Mouse (Mus musculus) stomach, postnatal 0 days (tissue): Measurements from ENCODE around the gene Ndufa9.

Source experiments
- CTCF ChIP-seq: IDR thresholded peaks from 2 replicates; pipeline ENCODE4 v1.5.1; 2016; ENCODE audit warnings: antibody characterized with exemption, low read depth, mild to moderate bottlenecking, moderate library complexity
- EP300 ChIP-seq: optimal IDR thresholded peaks from 2 replicates; pipeline ENCODE3; 2016; ENCODE audit warnings: antibody characterized with exemption

DNA sequence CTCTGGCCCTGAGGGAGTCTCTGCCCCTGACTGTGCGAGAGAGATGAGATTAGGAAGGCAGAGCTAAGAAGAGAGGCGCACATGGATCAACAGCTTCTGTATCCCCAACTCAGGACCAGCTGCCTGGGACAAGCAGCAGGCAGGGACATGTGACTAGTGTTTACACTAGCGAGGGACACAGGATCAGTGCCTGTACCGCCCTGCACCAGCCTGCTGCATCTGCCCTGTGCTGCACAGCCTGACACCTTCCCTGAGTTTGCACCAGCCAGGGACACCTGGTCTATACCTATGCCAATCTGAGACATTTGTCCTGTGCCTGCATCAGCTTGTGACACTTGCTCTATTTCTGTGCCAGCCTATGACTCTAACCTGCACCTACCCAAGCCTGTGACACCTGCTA is 75.1 kb downstream of the Ndufa9 start:
- TF ChIP-seq CTCF, result no peak
- no peak for TF ChIP-seq EP300
